Mouse (Mus musculus): ENCODE results near the gene 5430403G16Rik.
"Not testable (repeated sequence)": the region's sequence is repeated elsewhere in the genome, so short reads cannot be mapped to it uniquely, and the experiment has no call there.

Gene 5430403G16Rik

GRCm38 (mm10) chr5:109690537-109691201 lies at the start of gene 5430403G16Rik:
Gene 5430403G16Rik (minus strand): TSS chr5:109691041.
- DNase-seq (ENCODE audit: low spot score): peak; percentile 91

GRCm38 (mm10) chr5:109717341-109717740 lies 26.5 kb upstream of the 5430403G16Rik start:
- DNase-seq (ENCODE audit: low spot score): not testable (repeated sequence)

GRCm38 (mm10) chr5:109691205-109691965 lies 544 bp upstream of the 5430403G16Rik start:
- DNase-seq (ENCODE audit: low spot score): not testable (repeated sequence)

- DNase-seq (ENCODE audit: low spot score): no peak
Measured at GRCm38 (mm10) chr5:109682921-109683320, 7.9 kb downstream of the 5430403G16Rik start.

Data from embryo, embryonic 10.5 days (tissue).